Mouse (Mus musculus): ENCODE measurements at regions not wholly inside any gene's neighbourhood (a gene's known extent, or its start where the extent isn't known, plus 50 kb on each side); places are given as distances from the start of the nearest gene placed in this dataset.
A peak's percentile ranks its signal among the peaks of the same experiment; 100 is the strongest.

GRCm38 (mm10) chr7:111297174-111297902, 214.5 kb upstream of the Eif4g2 start:
- ATAC-seq (ENCODE audit: low read depth): no peak
- Histone ChIP-seq H3K4me2 (ENCODE audit: low read depth, low read length) (no peak overlapping the region), H3K9me3 (ENCODE audit: control insufficient read depth, low read length) (no peaks in the 10 kb centered on the region), H3K27me3 (ENCODE audit: control insufficient read depth, insufficient read depth, low read depth, low read length) (no peaks in the 10 kb centered on the region), H3K27ac (ENCODE audit: low read length) (no peak overlapping the region), H3K4me1 (replicated peaks; ENCODE audit: control insufficient read depth, insufficient read depth, low read length) (no peaks in the 10 kb centered on the region), H3K36me3 (ENCODE audit: control insufficient read depth, insufficient read depth, low read length) (no peaks in the 10 kb centered on the region), H3K9ac (ENCODE audit: low read length) (no peak overlapping the region), H3K4me3 (ENCODE audit: low read length) (no peak overlapping the region)
- WGBS: 82% methylated on average over 9 of the region's 9 CpGs

GRCm38 (mm10) chr7:111283411-111283955, 200.7 kb upstream of the Eif4g2 start:
- Histone ChIP-seq H3K4me1 (replicated peaks; ENCODE audit: control insufficient read depth, insufficient read depth, low read length) (no peaks in the 10 kb centered on the region), H3K27ac (ENCODE audit: low read length) (no peak overlapping the region), H3K9me3 (ENCODE audit: control insufficient read depth, low read length) (no peaks in the 10 kb centered on the region), H3K27me3 (ENCODE audit: control insufficient read depth, insufficient read depth, low read depth, low read length) (no peaks in the 10 kb centered on the region), H3K9ac (ENCODE audit: low read length) (no peak overlapping the region), H3K4me2 (ENCODE audit: low read depth, low read length) (no peak overlapping the region), H3K4me3 (ENCODE audit: low read length) (no peak overlapping the region), H3K36me3 (ENCODE audit: control insufficient read depth, insufficient read depth, low read length) (no peaks in the 10 kb centered on the region)
- WGBS: 48% methylated on average over 13 of the region's 13 CpGs
- peak; percentile 20; the same call in 1 of the 2 replicates for ATAC-seq (ENCODE audit: low read depth)

- Histone ChIP-seq H3K27ac (ENCODE audit: low read length) (no peak overlapping the region), H3K4me2 (ENCODE audit: low read depth, low read length) (no peak overlapping the region), H3K36me3 (ENCODE audit: control insufficient read depth, insufficient read depth, low read length) (no peaks in the 10 kb centered on the region), H3K9ac (ENCODE audit: low read length) (no peak overlapping the region), H3K27me3 (ENCODE audit: control insufficient read depth, insufficient read depth, low read depth, low read length) (no peaks in the 10 kb centered on the region), H3K4me1 (replicated peaks; ENCODE audit: control insufficient read depth, insufficient read depth, low read length) (no peaks in the 10 kb centered on the region), H3K4me3 (ENCODE audit: low read length) (no peak overlapping the region), H3K9me3 (ENCODE audit: control insufficient read depth, low read length) (no peaks in the 10 kb centered on the region)
- no peak for ATAC-seq (ENCODE audit: low read depth)
- 45% methylated on average over 8 of the region's 8 CpGs for WGBS
Observed at GRCm38 (mm10) chr7:111282314-111282713, 199.5 kb upstream of the Eif4g2 start.

DNA sequence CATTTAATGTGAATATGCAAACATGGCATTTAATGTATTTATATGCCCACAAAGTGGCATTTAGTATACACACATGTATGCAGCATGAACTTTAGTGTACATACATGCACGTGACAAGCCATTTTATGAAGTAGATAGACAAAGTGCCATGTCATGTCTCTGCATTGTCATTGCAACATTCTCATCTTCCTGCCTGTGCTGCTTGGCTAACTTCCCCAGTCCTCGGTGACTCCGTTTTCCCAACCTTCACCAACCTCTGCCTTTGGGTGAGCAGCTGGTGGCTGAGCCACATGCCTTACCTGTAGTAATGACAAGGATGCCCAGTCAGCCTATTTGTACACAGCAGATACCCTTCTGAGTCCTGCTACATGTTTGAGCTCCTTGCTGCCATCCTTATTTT, 194.9 kb upstream of the Eif4g2 start:
- Histone ChIP-seq H3K4me2 (ENCODE audit: low read depth, low read length) (no peak overlapping the region), H3K4me3 (ENCODE audit: low read length) (no peak overlapping the region), H3K27ac (ENCODE audit: low read length) (no peak overlapping the region), H3K27me3 (ENCODE audit: control insufficient read depth, insufficient read depth, low read depth, low read length) (no peaks in the 10 kb centered on the region), H3K9me3 (ENCODE audit: control insufficient read depth, low read length) (no peaks in the 10 kb centered on the region), H3K9ac (ENCODE audit: low read length) (no peak overlapping the region), H3K36me3 (ENCODE audit: control insufficient read depth, insufficient read depth, low read length) (no peaks in the 10 kb centered on the region), H3K4me1 (replicated peaks; ENCODE audit: control insufficient read depth, insufficient read depth, low read length) (no peaks in the 10 kb centered on the region)
- WGBS: 81% methylated on average over 3 of the region's 3 CpGs
- ATAC-seq (ENCODE audit: low read depth): no peak

GRCm38 (mm10) chr7:111273839-111274238, 191.0 kb upstream of the Eif4g2 start:
- Histone ChIP-seq H3K4me1 (replicated peaks; ENCODE audit: control insufficient read depth, insufficient read depth, low read length) (no peaks in the 10 kb centered on the region), H3K9me3 (ENCODE audit: control insufficient read depth, low read length) (no peaks in the 10 kb centered on the region), H3K4me3 (ENCODE audit: low read length) (no peak overlapping the region), H3K9ac (ENCODE audit: low read length) (no peak overlapping the region), H3K27me3 (ENCODE audit: control insufficient read depth, insufficient read depth, low read depth, low read length) (no peaks in the 10 kb centered on the region), H3K4me2 (ENCODE audit: low read depth, low read length) (no peak overlapping the region), H3K36me3 (ENCODE audit: control insufficient read depth, insufficient read depth, low read length) (no peaks in the 10 kb centered on the region), H3K27ac (ENCODE audit: low read length) (no peak overlapping the region)
- ATAC-seq (ENCODE audit: low read depth): no peak
- WGBS: 89% methylated on average over 5 of the region's 5 CpGs

- no peak overlapping the region for H3K9ac ChIP-seq (ENCODE audit: low read length)
- no peaks in the 10 kb centered on the region for H3K9me3 ChIP-seq (ENCODE audit: control insufficient read depth, low read length)
- H3K4me1 ChIP-seq (replicated peaks; ENCODE audit: control insufficient read depth, insufficient read depth, low read length): no peaks in the 10 kb centered on the region
- 72% methylated on average over 4 of the region's 4 CpGs for WGBS
- H3K27me3 ChIP-seq (ENCODE audit: control insufficient read depth, insufficient read depth, low read depth, low read length): no peaks in the 10 kb centered on the region
- ATAC-seq (ENCODE audit: low read depth): no peak
- no peak overlapping the region for H3K4me2 ChIP-seq (ENCODE audit: low read depth, low read length)
- no peaks in the 10 kb centered on the region for H3K36me3 ChIP-seq (ENCODE audit: control insufficient read depth, insufficient read depth, low read length)
- no peak overlapping the region for H3K27ac ChIP-seq (ENCODE audit: low read length)
- H3K4me3 ChIP-seq (ENCODE audit: low read length): no peak overlapping the region
Observed at GRCm38 (mm10) chr7:111270874-111271273, 188.0 kb upstream of the Eif4g2 start.

- no peaks in the 10 kb centered on the region for H3K27me3 ChIP-seq (ENCODE audit: control insufficient read depth, insufficient read depth, low read depth, low read length)
- no peaks in the 10 kb centered on the region for H3K9me3 ChIP-seq (ENCODE audit: control insufficient read depth, low read length)
- no peak overlapping the region for H3K4me3 ChIP-seq (ENCODE audit: low read length)
- no peaks in the 10 kb centered on the region for H3K4me1 ChIP-seq (replicated peaks; ENCODE audit: control insufficient read depth, insufficient read depth, low read length)
- no peak overlapping the region for H3K4me2 ChIP-seq (ENCODE audit: low read depth, low read length)
- WGBS: 91% methylated on average over 2 of the region's 2 CpGs
- no peaks in the 10 kb centered on the region for H3K36me3 ChIP-seq (ENCODE audit: control insufficient read depth, insufficient read depth, low read length)
- H3K27ac ChIP-seq (ENCODE audit: low read length): no peak overlapping the region
- no peak overlapping the region for H3K9ac ChIP-seq (ENCODE audit: low read length)
- no peak for ATAC-seq (ENCODE audit: low read depth)
Observed at GRCm38 (mm10) chr7:111268197-111268596, 185.4 kb upstream of the Eif4g2 start.

DNA sequence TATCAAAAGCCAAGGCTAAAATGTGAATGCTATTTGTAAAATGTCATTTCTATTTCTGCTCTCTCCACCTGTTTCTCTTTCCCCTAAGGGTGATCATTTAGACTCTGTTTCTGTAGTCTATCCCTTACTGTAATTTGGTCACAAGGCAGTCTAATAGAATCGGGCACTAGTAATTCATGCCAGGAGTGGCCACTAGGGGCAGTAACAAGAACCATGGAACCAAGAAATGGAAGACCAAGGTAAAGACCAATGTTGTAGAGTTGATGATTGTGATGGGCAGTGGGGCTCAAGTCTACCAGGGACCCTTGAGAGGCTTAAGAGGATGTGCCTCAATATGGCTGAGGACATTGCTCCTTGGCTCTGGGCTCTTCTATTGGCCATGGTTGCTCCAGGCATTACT, 180.5 kb upstream of the Eif4g2 start:
- Histone ChIP-seq H3K27ac (ENCODE audit: low read length) (no peak overlapping the region), H3K27me3 (ENCODE audit: control insufficient read depth, insufficient read depth, low read depth, low read length) (no peaks in the 10 kb centered on the region), H3K9ac (ENCODE audit: low read length) (no peak overlapping the region), H3K4me3 (ENCODE audit: low read length) (no peak overlapping the region), H3K4me2 (ENCODE audit: low read depth, low read length) (no peak overlapping the region), H3K4me1 (replicated peaks; ENCODE audit: control insufficient read depth, insufficient read depth, low read length) (peaks cover 11% of the 10 kb centered on the region), H3K36me3 (ENCODE audit: control insufficient read depth, insufficient read depth, low read length) (no peaks in the 10 kb centered on the region), H3K9me3 (ENCODE audit: control insufficient read depth, low read length) (no peaks in the 10 kb centered on the region)
- WGBS: 74% methylated on average over 1 of the region's 1 CpGs
- ATAC-seq (ENCODE audit: low read depth): no peak

- Histone ChIP-seq H3K27me3 (ENCODE audit: control insufficient read depth, insufficient read depth, low read depth, low read length) (no peaks in the 10 kb centered on the region), H3K4me2 (ENCODE audit: low read depth, low read length) (no peak overlapping the region), H3K4me1 (replicated peaks; ENCODE audit: control insufficient read depth, insufficient read depth, low read length) (peaks cover 11% of the 10 kb centered on the region), H3K4me3 (ENCODE audit: low read length) (no peak overlapping the region), H3K36me3 (ENCODE audit: control insufficient read depth, insufficient read depth, low read length) (no peaks in the 10 kb centered on the region), H3K27ac (ENCODE audit: low read length) (peak overlapping the region; percentile 69), H3K9ac (ENCODE audit: low read length) (no peak overlapping the region), H3K9me3 (ENCODE audit: control insufficient read depth, low read length) (no peaks in the 10 kb centered on the region)
- peak; percentile 92 for ATAC-seq (ENCODE audit: low read depth)
- WGBS: 43% methylated on average over 11 of the region's 11 CpGs
Observed at GRCm38 (mm10) chr7:111259630-111260574, 177.1 kb upstream of the Eif4g2 start.
